Mouse (Mus musculus): ENCODE measurements around the gene Pmf1. TPM values are rescaled to one million over a fixed set of nuclear protein-coding genes. Genes with fewer than 3 reads are reported as not detected.

The Pmf1 gene
- polyA plus RNA-seq, 1 experiment = 88.6 TPM

- no peak for TF ChIP-seq CTCF (IDR thresholded peaks at IDR 0.05; ENCODE audit: low read depth, low read length)
- no peak for TF ChIP-seq EP300 (IDR thresholded peaks at IDR 0.05; ENCODE audit: insufficient read depth, low read depth, low read length)
- TF ChIP-seq POLR2A (IDR thresholded peaks at IDR 0.05; ENCODE audit: insufficient read depth, low read length) = no peak
- peaks cover under 1% of the 10 kb centered on the region; the same call in 1 of the 2 replicates for H3K36me3 ChIP-seq (ENCODE audit: control insufficient read depth, insufficient read depth, low read length, poor library complexity, severe bottlenecking)
- H3K27ac ChIP-seq (ENCODE audit: insufficient read depth, low read length) = no peak overlapping the region
- no peaks in the 10 kb centered on the region for H3K27me3 ChIP-seq (ENCODE audit: control insufficient read depth, insufficient read depth, low read length, poor library complexity, severe bottlenecking)
- H3K4me3 ChIP-seq (ENCODE audit: low read depth, low read length) = peak overlapping the region; percentile 71
- H3K9me3 ChIP-seq (replicated peaks; ENCODE audit: control insufficient read depth, insufficient read depth, low read length, poor library complexity, severe bottlenecking) = no peaks in the 10 kb centered on the region
- peaks cover 3% of the 10 kb centered on the region for H3K4me1 ChIP-seq (ENCODE audit: control insufficient read depth, insufficient read depth, low read length)
- peak overlapping the region; percentile 70 for H3K9ac ChIP-seq (ENCODE audit: low read depth, poor library complexity, severe bottlenecking)
These were observed 1.2 kb downstream of the Pmf1 start for GRCm38 (mm10) chr3:88408953-88409352.

GRCm38 (mm10) chr3:88407529-88407928, 2.6 kb downstream of the Pmf1 start:
- Histone ChIP-seq H3K4me1 (ENCODE audit: control insufficient read depth, insufficient read depth, low read length) (peaks cover 3% of the 10 kb centered on the region), H3K9ac (ENCODE audit: low read depth, poor library complexity, severe bottlenecking) (no peak overlapping the region), H3K36me3 (ENCODE audit: control insufficient read depth, insufficient read depth, low read length, poor library complexity, severe bottlenecking) (peaks cover 4% of the 10 kb centered on the region; the same call in 1 of the 2 replicates), H3K9me3 (replicated peaks; ENCODE audit: control insufficient read depth, insufficient read depth, low read length, poor library complexity, severe bottlenecking) (no peaks in the 10 kb centered on the region), H3K27me3 (ENCODE audit: control insufficient read depth, insufficient read depth, low read length, poor library complexity, severe bottlenecking) (no peaks in the 10 kb centered on the region), H3K4me3 (ENCODE audit: low read depth, low read length) (no peak overlapping the region), H3K27ac (ENCODE audit: insufficient read depth, low read length) (no peak overlapping the region)
- no peak for TF ChIP-seq EP300 (IDR thresholded peaks at IDR 0.05; ENCODE audit: insufficient read depth, low read depth, low read length)
- no peak for TF ChIP-seq CTCF (IDR thresholded peaks at IDR 0.05; ENCODE audit: low read depth, low read length)
- TF ChIP-seq POLR2A (IDR thresholded peaks at IDR 0.05; ENCODE audit: insufficient read depth, low read length) = no peak

- Histone ChIP-seq H3K9ac (ENCODE audit: low read depth, poor library complexity, severe bottlenecking) (no peak overlapping the region), H3K9me3 (replicated peaks; ENCODE audit: control insufficient read depth, insufficient read depth, low read length, poor library complexity, severe bottlenecking) (no peaks in the 10 kb centered on the region), H3K4me1 (ENCODE audit: control insufficient read depth, insufficient read depth, low read length) (peaks cover 3% of the 10 kb centered on the region), H3K36me3 (ENCODE audit: control insufficient read depth, insufficient read depth, low read length, poor library complexity, severe bottlenecking) (peaks cover 4% of the 10 kb centered on the region; the same call in 1 of the 2 replicates), H3K4me3 (ENCODE audit: low read depth, low read length) (no peak overlapping the region), H3K27me3 (ENCODE audit: control insufficient read depth, insufficient read depth, low read length, poor library complexity, severe bottlenecking) (no peaks in the 10 kb centered on the region), H3K27ac (ENCODE audit: insufficient read depth, low read length) (no peak overlapping the region)
- TF ChIP-seq EP300 (IDR thresholded peaks at IDR 0.05; ENCODE audit: insufficient read depth, low read depth, low read length) = no peak
- peak; percentile 54 for TF ChIP-seq CTCF (IDR thresholded peaks at IDR 0.05; ENCODE audit: low read depth, low read length)
These were observed 3.0 kb downstream of the Pmf1 start for GRCm38 (mm10) chr3:88407090-88407489.

- Histone ChIP-seq H3K9ac (ENCODE audit: low read depth, poor library complexity, severe bottlenecking) (no peak overlapping the region), H3K27ac (ENCODE audit: insufficient read depth, low read length) (no peak overlapping the region), H3K27me3 (ENCODE audit: control insufficient read depth, insufficient read depth, low read length, poor library complexity, severe bottlenecking) (no peaks in the 10 kb centered on the region), H3K4me3 (ENCODE audit: low read depth, low read length) (no peak overlapping the region), H3K9me3 (replicated peaks; ENCODE audit: control insufficient read depth, insufficient read depth, low read length, poor library complexity, severe bottlenecking) (no peaks in the 10 kb centered on the region), H3K36me3 (ENCODE audit: control insufficient read depth, insufficient read depth, low read length, poor library complexity, severe bottlenecking) (peaks cover 4% of the 10 kb centered on the region; the same call in 1 of the 2 replicates), H3K4me1 (ENCODE audit: control insufficient read depth, insufficient read depth, low read length) (peaks cover 1% of the 10 kb centered on the region)
- TF ChIP-seq CTCF (IDR thresholded peaks at IDR 0.05; ENCODE audit: low read depth, low read length) = no peak
- no peak for TF ChIP-seq POLR2A (IDR thresholded peaks at IDR 0.05; ENCODE audit: insufficient read depth, low read length)
- no peak for TF ChIP-seq EP300 (IDR thresholded peaks at IDR 0.05; ENCODE audit: insufficient read depth, low read depth, low read length)
These were observed 6.5 kb downstream of the Pmf1 start for GRCm38 (mm10) chr3:88403522-88404230.

GRCm38 (mm10) chr3:88398666-88399065, 11.5 kb downstream of the Pmf1 start:
- TF ChIP-seq EP300 (IDR thresholded peaks at IDR 0.05; ENCODE audit: insufficient read depth, low read depth, low read length) (no peak), CTCF (IDR thresholded peaks at IDR 0.05; ENCODE audit: low read depth, low read length) (no peak), POLR2A (IDR thresholded peaks at IDR 0.05; ENCODE audit: insufficient read depth, low read length) (no peak)
- H3K36me3 ChIP-seq (ENCODE audit: control insufficient read depth, insufficient read depth, low read length, poor library complexity, severe bottlenecking) = 0 out of 2 replicates have a peak, but pooled peaks cover under 1% of the 10 kb centered on the region
- H3K27ac ChIP-seq (ENCODE audit: insufficient read depth, low read length) = no peak overlapping the region
- no peaks in the 10 kb centered on the region for H3K9me3 ChIP-seq (replicated peaks; ENCODE audit: control insufficient read depth, insufficient read depth, low read length, poor library complexity, severe bottlenecking)
- H3K27me3 ChIP-seq (ENCODE audit: control insufficient read depth, insufficient read depth, low read length, poor library complexity, severe bottlenecking) = no peaks in the 10 kb centered on the region
- H3K4me1 ChIP-seq (ENCODE audit: control insufficient read depth, insufficient read depth, low read length) = no peaks in the 10 kb centered on the region
- H3K9ac ChIP-seq (ENCODE audit: low read depth, poor library complexity, severe bottlenecking) = no peak overlapping the region
- H3K4me3 ChIP-seq (ENCODE audit: low read depth, low read length) = no peak overlapping the region

GRCm38 (mm10) chr3:88395742-88396141, 14.4 kb downstream of the Pmf1 start:
- Histone ChIP-seq H3K27ac (ENCODE audit: insufficient read depth, low read length) (no peak overlapping the region), H3K4me1 (ENCODE audit: control insufficient read depth, insufficient read depth, low read length) (no peaks in the 10 kb centered on the region), H3K27me3 (ENCODE audit: control insufficient read depth, insufficient read depth, low read length, poor library complexity, severe bottlenecking) (no peaks in the 10 kb centered on the region), H3K9me3 (replicated peaks; ENCODE audit: control insufficient read depth, insufficient read depth, low read length, poor library complexity, severe bottlenecking) (peaks cover 11% of the 10 kb centered on the region), H3K36me3 (ENCODE audit: control insufficient read depth, insufficient read depth, low read length, poor library complexity, severe bottlenecking) (no peaks in the 10 kb centered on the region), H3K4me3 (ENCODE audit: low read depth, low read length) (no peak overlapping the region), H3K9ac (ENCODE audit: low read depth, poor library complexity, severe bottlenecking) (no peak overlapping the region)
- TF ChIP-seq EP300 (IDR thresholded peaks at IDR 0.05; ENCODE audit: insufficient read depth, low read depth, low read length) = no peak
- TF ChIP-seq POLR2A (IDR thresholded peaks at IDR 0.05; ENCODE audit: insufficient read depth, low read length) = no peak
- TF ChIP-seq CTCF (IDR thresholded peaks at IDR 0.05; ENCODE audit: low read depth, low read length) = no peak

Measured in ES-Bruce4 (cell line).